11 mouse cellular contexts compared by ENCODE assay signal in the genomic region with DNA sequence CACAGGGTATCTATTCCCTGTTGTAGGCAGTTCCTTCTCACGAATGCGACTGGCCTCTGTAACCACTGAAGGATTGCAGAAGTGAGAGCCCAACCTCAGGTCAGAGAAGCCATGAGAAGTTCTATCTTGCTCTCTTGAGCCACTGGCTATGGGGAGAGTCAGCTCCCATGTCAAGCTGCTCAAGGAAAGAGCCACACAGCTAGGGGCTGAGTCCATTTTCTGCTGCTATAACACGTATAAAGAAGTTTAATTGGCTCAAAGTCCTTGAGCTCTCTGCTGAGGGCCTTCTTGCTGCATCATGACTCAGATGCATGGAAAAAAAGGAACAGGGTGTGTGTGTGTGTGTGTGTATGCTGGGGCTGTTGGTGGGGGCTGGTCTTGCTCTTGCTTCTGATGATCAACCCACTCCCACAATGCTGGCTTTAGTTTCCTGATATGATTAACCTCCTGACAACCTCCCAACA. TPM values are rescaled to one million over a fixed set of nuclear protein-coding genes. Genes with fewer than 3 reads are reported as not detected.
DNase-seq lines count a peak whose midpoint lies in the region; ATAC-seq and TF ChIP-seq lines count a peak whose summit lies in the region.
"Had no signal": no experiment of that assay in that cellular context is flagged by ENCODE, and none has a peak within 500 bp of the region (broad histone marks: within the 10 kb centered on the region; RNA-seq: fewer than 3 reads in every experiment).

No protein-coding gene starts in this region.

- no peak for TF ChIP-seq CTCF in liver, adult 2 months (IDR thresholded peaks at IDR 0.05; ENCODE audit: low read depth, low read length)
- no peak for TF ChIP-seq CTCF in intestine, postnatal 0 days (IDR thresholded peaks at IDR 0.05; ENCODE audit: low read depth)
- TF ChIP-seq CTCF in small intestine, adult 2 months (IDR thresholded peaks at IDR 0.05; ENCODE audit: extremely low read depth, insufficient read length, insufficient replicate concordance, low read depth, low read length), result no peak

- H3K36me3 ChIP-seq in liver, adult 2 months (ENCODE audit: control insufficient read depth, insufficient read depth, low read length), result no peaks in the 10 kb centered on the region
- H3K36me3 ChIP-seq in intestine, postnatal 0 days (ENCODE audit: control insufficient read depth, insufficient read depth), result no peaks in the 10 kb centered on the region
- H3K36me3 ChIP-seq in small intestine, adult 2 months (ENCODE audit: control insufficient read depth, insufficient read depth, low read length), result no peaks in the 10 kb centered on the region

- peak overlapping the region; percentile 88 for H3K27ac ChIP-seq in liver, adult 2 months (replicated peaks; ENCODE audit: insufficient read depth, low read depth, low read length)
- H3K27ac ChIP-seq in intestine, postnatal 0 days (ENCODE audit: low read depth, low read length), result peak overlapping the region; percentile 92
- peak overlapping the region; percentile 99 for H3K27ac ChIP-seq in small intestine, adult 2 months (ENCODE audit: insufficient read depth, low read depth, low read length)

- H3K27me3 ChIP-seq in liver, adult 2 months (ENCODE audit: control insufficient read depth, insufficient read depth, low read length), result no peaks in the 10 kb centered on the region
- H3K27me3 ChIP-seq in intestine, postnatal 0 days (replicated peaks; ENCODE audit: control insufficient read depth, insufficient read depth, low read length), result no peaks in the 10 kb centered on the region
- H3K27me3 ChIP-seq in small intestine, adult 2 months (ENCODE audit: control insufficient read depth, insufficient read depth, low read length), result no peaks in the 10 kb centered on the region

- peaks cover 19% of the 10 kb centered on the region for H3K4me1 ChIP-seq in liver, adult 2 months (ENCODE audit: control insufficient read depth, insufficient read depth, low read length)
- H3K4me1 ChIP-seq in intestine, postnatal 0 days (replicated peaks; ENCODE audit: control insufficient read depth, insufficient read depth, low read length), result no peaks in the 10 kb centered on the region
- peaks cover 17% of the 10 kb centered on the region; the same call in 1 of the 2 replicates for H3K4me1 ChIP-seq in small intestine, adult 2 months (ENCODE audit: control insufficient read depth, insufficient read depth, insufficient read length, low read length)

- DNase-seq in adrenal gland, adult (ENCODE audit: inconsistent age in 2 of 2, low spot score in 1 of 2), result peak; percentile 28 to 59
- DNase-seq in adrenal gland, adult 18-20 months (ENCODE audit: low spot score in 2 of 2), result no peak
- peak; percentile 25 for DNase-seq in liver, adult 2 months (ENCODE audit: extremely low read depth, low read depth, low spot score)
- no peak for DNase-seq in liver
- no peak for DNase-seq in gastrocnemius, postnatal 25 days
- no peak for DNase-seq in left cerebral cortex, adult 9 months (ENCODE audit: low spot score in 2 of 2)
- DNase-seq: cerebellum, postnatal 10 days; lung, postnatal 36 days; midbrain, embryonic 14.5 days had no signal

- H3K9ac ChIP-seq in liver, adult 2 months (ENCODE audit: low read depth, low read length), result 0 out of 2 replicates have a peak overlapping the region, but pooled peaks have one; percentile 39
- no peak overlapping the region for H3K9ac ChIP-seq in intestine, postnatal 0 days (ENCODE audit: low read depth, low read length)

- WGBS in liver, adult 2 months, result 70% methylated on average over 3 of the region's 3 CpGs
- WGBS in intestine, postnatal 0 days, result 32% methylated on average over 3 of the region's 3 CpGs
- WGBS in small intestine, adult 2 months, result 20% methylated on average over 3 of the region's 3 CpGs

- 0 out of 2 replicates have a peak overlapping the region, but pooled peaks have one; percentile 7 for H3K4me2 ChIP-seq in intestine, postnatal 0 days (replicated peaks; ENCODE audit: low read depth)

- peak; percentile 80 for ATAC-seq in intestine, postnatal 0 days

- TF ChIP-seq POLR2A in liver, adult 2 months (IDR thresholded peaks at IDR 0.05; ENCODE audit: extremely low read depth, insufficient read depth, low read length), result no peak
- no peak for TF ChIP-seq POLR2A in small intestine, adult 2 months (IDR thresholded peaks at IDR 0.05; ENCODE audit: low read depth, low read length)

- no peaks in the 10 kb centered on the region for H3K9me3 ChIP-seq in intestine, postnatal 0 days (ENCODE audit: control insufficient read depth)

- H3K4me3 ChIP-seq in liver, adult 2 months (ENCODE audit: insufficient read depth, low read depth, low read length), result no peak overlapping the region
- no peak overlapping the region for H3K4me3 ChIP-seq in intestine, postnatal 0 days (ENCODE audit: low read depth, low read length)
- no peak overlapping the region for H3K4me3 ChIP-seq in small intestine, adult 2 months (ENCODE audit: low read depth, low read length)

- no peaks in the 10 kb centered on the region for H3K79me2 ChIP-seq in liver, adult 2 months (ENCODE audit: control insufficient read depth, insufficient read depth, low read length)

RNA-seq across cellular contexts. Expression of a gene that starts 26.5 kb away (rescaled TPM):
- 10 to 100 TPM; 30.9 to 36.0 TPM for total RNA-seq in adrenal gland, adult 18-20 months (2021)
- 1,859 and 1,996 TPM in 2 replicates for total RNA-seq in liver, adult 2 months (2014; rRNA removed)
- 1,364 and 1,580 TPM in 2 replicates for polyA plus RNA-seq in liver, adult 2 months (2012; rRNA removed)
- 45.7 and 47.9 TPM in 2 replicates for polyA plus RNA-seq in intestine, postnatal 0 days (2015; fragmentation: Nextera tagmentation; extraction: Ambion mirVana)
- polyA plus RNA-seq in small intestine, adult 2 months (2012; rRNA removed), result 76.5 and 98.7 TPM in 2 replicates
- 10 to 100 TPM; 15.3 to 16.0 TPM for total RNA-seq in gastrocnemius, postnatal 25 days (2021)

RNA-seq across cellular contexts. Expression of a gene that starts 32.5 kb away (rescaled TPM):
- total RNA-seq in adrenal gland, adult 18-20 months (2021), result 10 to 100 TPM; 44.8 to 48.0 TPM
- 50.7 and 61.4 TPM in 2 replicates for total RNA-seq in liver, adult 2 months (2014; rRNA removed)
- 5.9 and 6.1 TPM in 2 replicates for polyA plus RNA-seq in liver, adult 2 months (2012; rRNA removed)
- 20.3 and 25.4 TPM in 2 replicates for polyA plus RNA-seq in intestine, postnatal 0 days (2015; fragmentation: Nextera tagmentation; extraction: Ambion mirVana)
- polyA plus RNA-seq in small intestine, adult 2 months (2012; rRNA removed), result 2.6 and 9.6 TPM in 2 replicates
- 10 to 100 TPM; 17.5 to 17.8 TPM for total RNA-seq in gastrocnemius, postnatal 25 days (2021)

Comparison
In these comparisons a context has a peak if more than half of its experiments do, and no peak if none do; other contexts are left out.
1. DNase-seq: peak in adrenal gland, adult (2 of 2) and liver, adult 2 months (single experiment); none in adrenal gland, adult 18-20 months (0 of 2), liver (single experiment), gastrocnemius, postnatal 25 days (single experiment) and left cerebral cortex, adult 9 months (0 of 2).
2. RNA of a gene that starts 26.5 kb away (total RNA-seq): 1,859 to 1,996 TPM in liver, adult 2 months; 30.9 to 36.0 TPM in adrenal gland, adult 18-20 months and 15.3 to 16.0 TPM in gastrocnemius, postnatal 25 days; every median in the first group is over 10 times any median in the second.
3. Peak in every context shown above with its lines, with median percentiles within 50 percentile points of each other: H3K27ac ChIP-seq.